Mouse (Mus musculus): ENCODE measurements at regions not wholly inside any gene's neighbourhood (a gene's known extent, or its start where the extent isn't known, plus 50 kb on each side); places are given as distances from the start of the nearest gene placed in this dataset.

- no peak for DNase-seq
These were observed 127.8 kb downstream of the Stk31 start for GRCm38 (mm10) chr6:49523184-49523583.

- DNase-seq = no peak
These were observed 128.3 kb downstream of the Stk31 start for GRCm38 (mm10) chr6:49523696-49524095.

- no peak for DNase-seq
These were observed 138.6 kb downstream of the Stk31 start for GRCm38 (mm10) chr6:49533956-49534355.

GRCm38 (mm10) chr6:49534551-49534950, 139.1 kb downstream of the Stk31 start:
- DNase-seq = no peak

GRCm38 (mm10) chr6:49544946-49545345, 149.5 kb downstream of the Stk31 start:
- DNase-seq = no peak

GRCm38 (mm10) chr6:49555069-49555468, 159.7 kb downstream of the Stk31 start:
- DNase-seq = no peak

- no peak for DNase-seq
These were observed 163.1 kb downstream of the Stk31 start for GRCm38 (mm10) chr6:49558508-49558907.

- DNase-seq = no peak
These were observed 163.7 kb downstream of the Stk31 start for GRCm38 (mm10) chr6:49559112-49559511.

- no peak for DNase-seq
These were observed 182.9 kb downstream of the Stk31 start for GRCm38 (mm10) chr6:49578340-49578739.

- DNase-seq = no peak
These were observed 184.3 kb downstream of the Stk31 start for GRCm38 (mm10) chr6:49579691-49580090.

- DNase-seq = no peak
These were observed 186.8 kb downstream of the Stk31 start for GRCm38 (mm10) chr6:49582040-49582707.

- no peak for DNase-seq
These were observed 191.1 kb downstream of the Stk31 start for GRCm38 (mm10) chr6:49586553-49586952.

- no peak for DNase-seq
These were observed 193.3 kb downstream of the Stk31 start for GRCm38 (mm10) chr6:49588677-49589076.

GRCm38 (mm10) chr6:49590927-49591631, 195.7 kb downstream of the Stk31 start:
- DNase-seq = no peak

- no peak for DNase-seq
These were observed 196.2 kb downstream of the Stk31 start for GRCm38 (mm10) chr6:49591632-49592000.

- no peak for DNase-seq
These were observed 197.3 kb downstream of the Stk31 start for GRCm38 (mm10) chr6:49592676-49593075.

GRCm38 (mm10) chr6:49603201-49603600, 207.8 kb downstream of the Stk31 start:
- no peak for DNase-seq

GRCm38 (mm10) chr6:49603844-49604243, 208.4 kb downstream of the Stk31 start:
- no peak for DNase-seq

- no peak for DNase-seq
These were observed 210.6 kb downstream of the Stk31 start for GRCm38 (mm10) chr6:49606028-49606427.

GRCm38 (mm10) chr6:49606626-49607158, 211.3 kb downstream of the Stk31 start:
- no peak for DNase-seq

GRCm38 (mm10) chr6:49624080-49624479, 198.4 kb upstream of the Npy start:
- DNase-seq = no peak

- no peak for DNase-seq
These were observed 197.9 kb upstream of the Npy start for GRCm38 (mm10) chr6:49624564-49624963.

GRCm38 (mm10) chr6:49633470-49634095, 188.9 kb upstream of the Npy start:
- DNase-seq = no peak

- DNase-seq = no peak
These were observed 184.9 kb upstream of the Npy start for GRCm38 (mm10) chr6:49637654-49638053.

All from kidney, adult 8-10 months (tissue).